7 mouse cellular contexts compared by ENCODE assay signal in genomic region chr1:151182266-151182665, GRCm38 (mm10). TPM values are rescaled to one million over a fixed set of nuclear protein-coding genes. Genes with fewer than 3 reads are reported as not detected.
"Had no signal": no experiment of that assay in that cellular context is flagged by ENCODE, and none has a peak within 500 bp of the region (broad histone marks: within the 10 kb centered on the region; RNA-seq: fewer than 3 reads in every experiment).

Gene Gm47985 (plus strand): TSS chr1:151182537.

RNA-seq across cellular contexts. Expression of gene Gm47985, which starts in this region (rescaled TPM):
- total RNA-seq: neutrophil, adult 5-6 weeks had no signal
- polyA plus RNA-seq: neural tube, embryonic 14.5 days; neural tube, embryonic 15.5 days; stomach, embryonic 14.5 days; stomach, postnatal 0 days; thymus, postnatal 0 days; urinary bladder, adult 2 months had no signal
